Mouse (Mus musculus): ENCODE data around the gene Shpk.
A peak's percentile ranks its signal among the peaks of the same experiment; 100 is the strongest.

Shpk gene

DNA sequence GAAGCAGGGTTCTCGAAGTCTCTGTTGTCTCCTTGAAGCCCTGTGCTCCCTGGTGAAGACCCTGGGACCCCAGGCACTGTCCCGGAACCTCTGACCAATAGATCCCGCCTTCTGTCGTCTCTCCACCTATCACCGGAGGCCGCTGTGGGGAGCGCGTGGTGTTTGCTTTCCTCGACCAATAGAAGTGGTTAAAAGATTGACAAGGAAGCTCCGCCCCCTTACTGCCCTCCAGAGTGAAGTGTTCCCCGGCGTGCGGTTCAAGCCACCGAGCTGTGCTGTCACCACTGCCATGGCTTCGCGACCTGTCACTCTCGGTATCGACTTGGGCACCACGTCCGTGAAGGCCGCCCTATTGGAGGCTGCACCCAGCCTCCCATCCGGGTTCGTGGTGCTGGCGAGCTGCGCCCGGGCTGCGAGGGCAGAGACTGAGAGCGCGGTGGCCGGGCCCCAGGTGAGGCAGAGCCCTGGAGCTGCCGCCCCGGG lies at the start of gene Shpk:
Gene Shpk (plus strand): TSS at position 231 of the 483 bp plus-strand sequence.
- peak; percentile 94 for DNase-seq (ENCODE audit: low spot score)

DNA sequence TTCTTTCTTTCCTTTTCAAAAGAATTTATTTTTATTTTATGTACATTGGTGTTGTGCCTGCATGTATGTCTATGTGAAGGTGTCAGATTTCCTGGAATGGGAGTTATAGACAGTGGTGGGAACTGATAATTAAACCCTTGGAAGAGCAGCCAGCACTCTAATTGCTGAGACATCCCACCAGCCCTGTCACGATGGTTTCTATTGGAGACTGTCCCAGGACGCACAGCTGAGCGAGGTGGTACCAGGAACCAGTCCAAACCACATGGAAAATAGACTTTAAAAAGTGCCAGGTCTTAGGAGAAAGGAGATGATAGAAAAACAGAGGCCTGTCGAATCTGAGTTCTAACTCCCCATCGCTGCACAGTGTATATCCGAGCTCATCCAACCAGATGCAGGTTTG lies 44.2 kb upstream of the Shpk start:
- DNase-seq (ENCODE audit: low spot score) = no peak

DNA sequence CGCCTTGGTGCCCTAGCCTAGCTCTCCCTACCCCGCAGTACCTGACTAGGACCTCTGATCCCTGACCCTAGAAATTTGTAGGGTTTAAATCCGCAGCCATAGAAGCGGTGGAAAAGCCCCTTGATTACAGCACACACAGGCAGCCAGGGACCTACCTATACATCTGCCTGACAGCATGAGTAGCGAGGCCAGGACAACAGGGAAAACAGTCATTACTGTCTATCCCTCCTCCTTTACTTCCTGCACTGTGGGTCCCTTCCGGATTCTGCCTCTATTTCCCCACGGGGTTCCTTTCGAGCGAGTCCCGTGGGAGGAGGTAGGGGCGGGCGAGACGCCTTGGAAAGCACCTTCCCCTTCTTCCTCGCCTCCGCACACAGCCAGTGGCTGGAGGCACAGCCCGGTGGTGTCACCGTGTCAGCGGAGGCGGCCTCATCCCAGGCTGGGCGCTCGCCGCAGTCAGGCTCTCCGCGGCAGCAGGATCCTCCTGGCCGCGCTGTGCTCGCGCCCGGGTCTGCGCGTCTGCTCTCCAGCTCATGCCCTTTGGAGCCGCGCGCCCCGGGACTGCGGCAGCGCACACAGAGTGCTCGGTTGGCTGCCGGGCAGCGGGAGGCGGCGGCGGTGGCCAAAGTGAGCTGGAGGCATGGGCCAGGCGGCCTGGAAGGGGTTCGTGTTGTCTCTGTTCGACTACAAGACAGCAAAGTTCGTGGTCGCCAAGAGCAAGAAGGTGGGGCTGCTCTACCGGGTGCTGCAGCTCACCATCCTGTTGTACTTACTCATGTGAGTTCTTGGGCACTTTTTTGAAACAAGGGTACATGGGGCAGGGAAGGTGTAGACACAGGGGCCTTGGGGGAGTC lies 39.1 kb upstream of the Shpk start, which contains the start of gene P2rx5:
Gene P2rx5 (plus strand): TSS at position 465 of the 854 bp plus-strand sequence.
- peak; percentile 53 for DNase-seq (ENCODE audit: low spot score)

DNA sequence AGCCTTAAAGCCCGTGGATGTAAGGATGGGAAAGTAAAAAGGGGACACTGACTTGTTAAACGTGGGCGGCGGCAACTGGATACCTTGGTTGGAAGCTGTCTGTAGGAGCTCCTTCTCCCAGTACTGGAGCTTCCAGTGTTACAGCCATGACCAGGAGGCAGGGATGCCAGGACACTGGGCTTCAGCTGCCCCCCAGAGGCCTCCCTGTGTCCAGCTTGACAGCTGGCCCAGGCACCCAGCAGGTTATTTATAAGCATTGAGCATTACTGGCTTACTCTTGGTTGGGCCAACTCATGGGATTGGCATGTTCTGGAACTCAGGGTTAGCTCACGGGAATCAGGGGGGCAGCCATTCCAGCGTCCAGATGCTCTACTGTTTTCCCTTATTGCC lies 38.5 kb upstream of the Shpk start:
- DNase-seq (ENCODE audit: low spot score) = no peak

DNA sequence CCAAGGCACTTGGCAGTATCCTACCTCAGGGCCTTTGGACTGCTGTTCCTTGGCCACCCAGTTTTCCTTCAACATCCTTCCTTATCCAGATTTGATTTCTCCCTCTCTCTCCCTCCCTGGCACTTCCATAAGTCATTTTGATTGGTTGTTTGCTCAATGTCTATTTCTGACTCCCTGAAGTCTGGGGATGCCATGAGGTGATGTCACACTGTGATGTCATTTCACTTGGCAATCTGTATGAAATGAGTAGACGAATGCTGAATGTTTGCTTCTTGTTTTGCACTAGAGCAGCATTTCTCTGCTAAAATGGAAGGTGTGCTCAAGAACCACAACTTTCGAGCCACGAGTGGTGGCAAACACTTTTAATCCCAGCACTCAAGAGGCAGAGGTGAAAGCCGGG lies 37.6 kb upstream of the Shpk start:
- no peak for DNase-seq (ENCODE audit: low spot score)

DNA sequence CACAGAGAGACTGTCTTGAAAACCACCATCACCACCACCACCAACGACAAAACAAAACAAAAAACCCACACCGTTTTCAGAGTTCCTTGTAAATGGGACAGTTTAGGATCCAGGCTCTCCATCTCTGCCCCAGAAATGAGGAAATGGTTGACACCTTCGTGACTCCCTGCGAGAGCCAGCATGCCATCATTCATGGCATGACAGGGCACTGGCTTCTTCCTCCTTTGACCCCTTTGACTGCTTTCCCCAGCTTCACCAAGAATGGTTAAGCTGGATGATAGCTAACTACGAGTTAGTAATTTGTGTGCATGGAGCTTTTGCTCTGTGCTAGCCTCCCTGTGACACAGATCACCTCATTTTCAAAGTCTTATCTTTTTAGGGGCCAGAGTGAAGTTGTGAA lies 37.0 kb upstream of the Shpk start:
- DNase-seq (ENCODE audit: low spot score) = no peak

DNA sequence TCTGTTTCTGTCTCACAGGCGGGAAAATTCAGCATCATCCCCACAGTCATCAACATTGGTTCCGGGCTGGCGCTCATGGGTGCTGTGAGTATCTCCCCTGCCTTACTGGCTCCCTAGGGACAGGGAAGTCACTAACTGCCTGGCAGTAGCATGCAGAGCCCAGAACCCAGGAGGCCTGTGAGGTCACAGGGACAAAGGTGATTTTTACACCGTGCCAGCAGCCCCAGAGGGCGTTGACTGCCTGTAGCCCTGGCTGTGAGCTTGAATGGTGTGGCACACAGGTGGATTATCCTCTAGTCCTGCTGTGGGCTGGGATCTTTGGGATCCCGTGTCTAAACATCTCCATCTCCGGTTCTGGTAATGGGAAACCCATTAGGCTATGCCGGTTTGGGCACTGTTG lies 31.2 kb upstream of the Shpk start:
- DNase-seq (ENCODE audit: low spot score) = no peak

DNA sequence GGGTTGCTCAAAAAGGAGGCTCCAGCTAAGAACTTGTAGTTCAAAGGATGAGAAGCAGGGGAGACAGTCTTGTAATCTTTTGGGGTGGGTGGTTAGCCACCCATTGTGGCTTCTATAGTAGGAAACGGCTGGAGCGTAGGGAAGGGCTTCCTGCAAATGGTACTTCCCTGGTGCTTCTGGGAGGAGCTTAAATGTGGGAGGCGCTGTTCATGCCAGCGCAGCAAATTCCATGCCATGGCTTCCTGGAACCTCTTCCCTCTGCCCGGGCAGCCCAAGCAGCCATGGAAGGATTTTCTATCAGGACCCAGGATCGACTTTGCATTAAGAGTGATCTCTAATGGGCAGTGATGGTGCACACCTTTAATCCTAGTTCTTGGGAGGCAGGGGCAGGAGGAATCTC lies 30.7 kb upstream of the Shpk start:
- DNase-seq (ENCODE audit: low spot score) = no peak

DNA sequence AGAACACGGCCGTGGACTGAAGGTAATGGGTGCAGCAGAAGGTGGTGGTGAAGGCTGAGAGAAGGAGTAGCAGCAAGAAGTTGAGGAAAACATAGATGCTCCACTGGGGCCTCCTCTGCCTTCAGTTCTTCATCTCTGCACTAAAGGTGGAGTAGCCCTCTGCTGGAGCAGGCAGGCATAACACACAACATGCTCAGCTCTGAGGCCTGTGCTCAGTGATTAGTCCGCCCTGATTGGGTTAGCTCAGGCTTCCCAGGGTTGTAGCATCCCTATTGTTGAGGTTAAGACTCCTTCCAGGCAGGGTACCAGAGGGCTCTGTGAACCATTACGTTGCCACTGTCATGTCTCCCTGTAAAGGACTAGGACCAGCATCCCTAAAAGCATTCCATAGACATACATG lies 30.0 kb upstream of the Shpk start:
- peak; percentile 79 for DNase-seq (ENCODE audit: low spot score)

DNA sequence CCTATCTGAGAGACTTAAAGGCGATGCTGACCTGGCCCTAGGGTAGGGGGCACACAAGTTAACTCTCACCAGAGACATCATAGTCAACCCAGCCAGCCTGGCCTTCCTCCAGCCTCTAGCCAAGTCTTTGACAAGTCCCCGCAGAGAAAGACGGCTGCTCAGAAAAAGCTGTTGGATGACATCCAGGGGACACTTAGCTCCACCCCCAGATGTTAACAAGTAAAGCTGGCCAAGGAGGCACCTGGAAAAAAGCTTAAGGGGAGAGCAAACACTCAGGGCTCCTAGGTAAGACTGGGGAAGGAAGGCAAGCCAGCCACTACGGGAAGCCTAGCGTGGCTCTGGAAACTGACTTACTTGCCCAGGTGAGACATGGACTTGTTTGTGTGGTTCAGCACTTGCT lies 27.1 kb upstream of the Shpk start:
- DNase-seq (ENCODE audit: low spot score) = no peak

DNA sequence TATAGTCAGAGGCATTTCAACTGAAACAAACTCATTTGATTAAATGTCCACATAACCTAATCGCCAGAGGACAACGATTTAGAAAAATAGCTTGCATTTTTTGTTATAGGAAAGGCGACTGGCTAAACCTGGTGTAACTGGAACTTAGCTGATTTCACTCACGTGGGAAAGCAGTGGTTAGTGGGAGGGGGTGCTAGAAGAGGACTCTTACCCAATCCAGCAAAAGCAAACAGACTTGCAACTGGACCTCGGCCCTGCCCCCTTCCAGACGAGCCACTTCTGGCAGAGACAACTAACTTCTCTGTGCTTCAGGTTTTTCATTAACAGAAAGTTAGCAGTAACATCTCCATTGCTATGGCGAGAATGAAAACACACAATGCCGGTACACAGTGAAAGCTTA lies 23.6 kb upstream of the Shpk start:
- no peak for DNase-seq (ENCODE audit: low spot score)

DNA sequence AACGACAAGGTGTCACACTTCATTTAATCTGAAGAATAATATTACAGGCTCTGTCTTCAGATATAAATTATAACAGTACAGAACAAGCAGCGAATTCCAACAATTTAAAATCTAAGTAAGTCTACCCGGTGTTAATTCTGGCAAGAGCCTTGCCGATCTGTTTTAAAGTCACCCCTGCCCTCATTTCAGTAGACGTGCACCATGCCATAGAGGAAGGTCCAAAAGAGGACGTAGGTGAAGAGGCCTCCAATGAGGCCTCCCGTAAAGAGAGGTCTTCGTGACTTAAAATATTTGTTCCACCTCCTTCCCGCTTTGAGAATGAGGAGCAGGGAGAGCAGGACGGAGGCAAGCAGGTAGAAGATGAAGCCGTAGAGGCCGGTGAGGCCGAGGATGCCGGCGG lies 23.1 kb upstream of the Shpk start:
- no peak for DNase-seq (ENCODE audit: low spot score)

DNA sequence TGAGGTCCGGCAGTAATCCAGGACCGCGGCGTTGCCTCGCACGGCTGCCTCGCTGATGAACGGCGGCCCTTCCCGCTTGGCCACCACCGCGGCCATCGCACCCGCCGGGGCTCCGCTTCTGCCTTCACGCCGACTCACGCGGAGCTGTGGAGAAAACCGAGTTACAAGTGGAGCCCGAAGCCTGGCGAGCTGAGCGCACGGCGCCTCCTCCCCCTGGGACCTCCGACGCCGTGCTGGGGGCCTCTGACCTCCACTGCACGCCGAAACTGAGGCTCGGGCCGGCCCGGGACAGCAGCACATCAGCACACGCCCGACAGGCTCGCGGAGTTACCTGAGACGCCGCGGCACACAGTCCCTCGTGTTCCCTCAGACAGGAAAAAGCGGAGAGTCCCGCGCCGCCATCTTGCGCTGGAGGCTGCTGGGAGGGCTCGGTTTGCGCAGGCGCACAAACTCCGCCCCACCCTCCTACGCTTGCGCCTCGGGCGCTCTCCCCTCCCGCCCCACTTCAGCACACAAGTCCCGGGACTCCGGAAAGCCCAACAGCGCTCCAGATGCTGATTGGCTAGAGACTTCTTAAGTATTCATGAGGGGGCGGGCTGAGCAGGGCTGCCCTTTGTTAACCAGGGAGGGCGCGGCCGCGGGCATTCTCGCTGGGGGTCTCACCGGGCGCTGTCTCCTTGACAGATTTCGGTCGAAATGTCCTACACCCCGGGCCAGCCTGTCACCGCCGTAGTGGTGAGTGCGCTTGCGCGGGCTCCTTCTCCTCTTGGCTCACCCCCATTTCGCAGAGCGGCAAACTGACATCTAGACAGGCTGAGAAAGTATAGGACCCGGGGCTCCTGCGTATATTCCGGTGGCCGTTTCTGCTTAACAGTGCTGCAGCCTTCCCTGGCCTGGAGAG lies 22.4 kb upstream of the Shpk start, which contains the start of the genes Emc6 and Tax1bp3:
Gene Emc6 (minus strand): TSS at position 430 of the 901 bp plus-strand sequence.
Gene Tax1bp3 (plus strand): TSS at position 476 of the 901 bp plus-strand sequence.
- peak; percentile 98 for DNase-seq (ENCODE audit: low spot score)

DNA sequence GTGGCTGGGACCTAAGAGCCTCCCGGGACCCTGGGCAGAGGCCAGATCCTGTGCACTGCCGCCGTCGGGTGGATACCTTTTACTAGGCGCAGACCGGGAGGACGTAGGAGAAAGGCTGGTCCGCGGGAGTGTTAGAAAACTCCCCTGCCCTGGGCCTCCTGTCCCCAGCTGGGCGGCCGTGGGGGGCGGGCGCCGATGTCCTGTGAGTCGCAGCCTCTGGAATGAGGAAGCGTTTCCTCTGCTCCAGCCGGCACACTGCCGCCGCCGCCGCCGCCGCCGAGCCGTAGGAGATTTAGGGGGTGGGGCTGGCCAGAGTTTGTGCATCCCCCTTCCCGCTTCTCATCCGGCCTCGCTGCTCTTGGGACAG lies 21.8 kb upstream of the Shpk start:
- DNase-seq (ENCODE audit: low spot score) = peak; percentile 85

DNA sequence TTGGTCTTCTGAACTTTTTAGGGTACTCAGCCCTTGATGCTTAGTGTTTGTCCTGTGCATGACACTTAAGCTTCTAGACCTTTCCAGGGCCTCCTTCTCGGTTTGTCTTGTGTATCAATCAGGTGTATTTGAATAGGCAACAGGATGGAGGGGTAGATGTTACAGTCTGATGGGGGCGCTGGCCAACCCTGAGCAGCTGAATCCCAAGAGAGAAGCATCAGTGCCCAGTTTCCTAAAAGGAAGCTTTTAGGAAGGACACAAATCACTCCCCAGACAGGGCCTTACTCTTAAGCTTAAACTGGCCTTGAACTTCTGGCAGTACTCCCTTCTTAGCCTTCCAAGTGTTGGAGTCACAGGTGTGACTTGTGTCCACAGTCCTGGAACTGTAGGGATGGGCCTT lies 21.4 kb upstream of the Shpk start:
- DNase-seq (ENCODE audit: low spot score) = no peak

DNA sequence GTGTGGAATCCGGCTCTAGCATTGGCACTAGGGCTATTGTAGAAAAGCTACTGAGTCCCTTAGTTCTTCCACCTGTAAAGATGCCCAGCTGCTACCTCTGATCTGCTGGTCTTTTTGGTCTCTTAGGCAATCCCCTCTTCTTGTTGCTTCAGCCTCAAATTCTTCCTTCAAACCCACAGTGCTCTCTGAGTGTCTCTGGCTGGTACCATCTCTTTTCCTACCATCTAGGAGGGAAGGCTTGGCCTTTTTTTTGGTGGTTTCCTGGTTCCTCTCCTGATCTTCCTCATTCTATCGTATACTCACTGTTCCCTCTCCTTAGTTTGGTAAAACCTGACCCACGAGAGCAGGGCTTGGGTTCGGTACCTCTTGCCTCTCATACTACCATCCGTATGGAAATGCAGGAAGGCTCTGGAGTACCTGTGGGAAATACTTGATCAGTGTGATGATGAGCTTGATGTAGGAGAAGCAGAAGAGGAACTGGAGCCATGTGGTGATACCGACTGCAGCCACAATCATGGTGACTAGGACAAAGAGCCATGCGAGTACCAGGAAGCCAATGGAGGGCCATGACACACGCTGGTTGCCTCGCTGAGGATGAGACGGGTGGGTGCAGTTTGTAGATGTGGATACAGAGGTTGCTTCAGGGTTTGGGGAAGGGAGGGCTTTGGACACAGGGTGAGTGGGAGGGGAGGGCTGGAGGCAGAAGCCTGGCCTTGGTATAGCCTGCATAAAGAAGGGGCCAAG lies 13.2 kb upstream of the Shpk start:
- DNase-seq (ENCODE audit: low spot score) = no peak

DNA sequence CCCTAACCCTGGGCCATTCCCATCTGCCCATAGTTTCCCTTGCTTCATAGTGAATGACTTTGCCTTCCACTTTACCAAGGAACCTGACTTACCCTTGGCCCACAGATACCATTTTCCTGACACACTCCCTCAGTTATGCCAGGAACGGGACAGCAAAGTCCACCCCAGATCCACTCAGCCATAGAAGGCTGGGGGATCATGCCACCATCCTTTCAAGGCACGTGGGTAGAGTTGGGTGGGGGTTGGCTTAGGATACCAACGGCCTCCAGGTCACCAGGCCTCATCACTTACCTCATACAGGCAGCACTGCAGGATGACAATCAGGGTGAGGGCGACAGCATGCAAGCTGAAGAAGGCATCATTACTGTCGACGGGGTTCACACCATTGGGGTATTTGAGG lies 12.0 kb upstream of the Shpk start:
- no peak for DNase-seq (ENCODE audit: low spot score)

DNA sequence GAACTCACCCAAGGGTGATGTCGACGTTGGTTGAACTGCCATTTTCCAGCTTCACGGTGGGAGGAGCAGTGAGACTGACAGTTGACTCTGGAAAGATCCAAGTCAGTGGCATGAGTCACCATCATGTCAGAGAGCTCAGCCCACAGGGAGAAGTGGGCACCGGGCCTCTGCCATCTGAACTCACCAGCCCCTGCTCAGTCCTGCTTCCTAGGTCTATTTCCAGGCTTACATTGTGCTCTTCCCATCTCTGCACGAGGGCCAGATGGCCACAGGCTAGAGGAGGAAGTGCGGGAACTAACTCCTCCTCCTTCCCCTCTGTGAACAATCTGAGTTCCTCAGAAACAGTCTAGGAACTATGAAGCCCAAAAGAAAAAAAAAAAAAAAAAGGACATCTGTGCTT lies 6.2 kb upstream of the Shpk start:
- DNase-seq (ENCODE audit: low spot score) = no peak

DNA sequence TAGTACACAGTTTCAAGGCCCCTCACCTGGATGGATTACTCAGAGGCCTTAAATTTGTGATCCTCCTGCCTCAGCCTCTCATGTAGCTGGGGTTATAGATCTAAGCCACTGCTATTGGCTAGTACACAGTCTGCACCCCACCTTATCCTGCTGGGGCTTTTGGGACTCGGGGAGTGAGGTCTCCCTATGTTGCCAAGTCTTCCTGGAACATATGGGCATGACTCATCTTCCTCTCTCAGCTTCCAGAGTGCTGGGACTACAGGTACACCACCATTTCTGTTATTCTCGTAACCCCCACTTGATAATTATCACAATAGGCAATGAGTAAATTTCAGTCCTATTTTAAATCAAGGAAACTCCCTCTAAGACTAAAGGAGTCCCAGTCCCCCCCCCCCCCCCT lies 4.8 kb upstream of the Shpk start:
- DNase-seq (ENCODE audit: low spot score) = no peak

DNA sequence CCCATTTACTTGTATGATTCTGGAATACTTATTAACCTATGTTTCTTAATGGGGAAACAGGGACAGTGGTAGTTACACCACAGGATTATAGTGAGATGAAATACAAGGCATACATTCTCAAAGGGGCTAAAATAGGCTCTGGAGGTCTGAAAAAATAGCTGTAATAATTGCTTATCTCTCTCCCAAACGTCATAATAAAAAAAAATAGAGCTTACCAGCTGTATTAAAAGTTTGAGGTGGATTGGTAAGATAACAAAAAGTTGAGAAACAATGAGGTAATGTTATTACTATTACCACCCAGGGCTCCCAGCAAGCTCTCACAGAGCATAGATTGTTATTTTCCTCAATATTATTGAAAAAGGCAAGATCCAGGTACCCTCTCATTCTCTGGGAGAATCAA lies 1.1 kb upstream of the Shpk start:
- no peak for DNase-seq (ENCODE audit: low spot score)

DNA sequence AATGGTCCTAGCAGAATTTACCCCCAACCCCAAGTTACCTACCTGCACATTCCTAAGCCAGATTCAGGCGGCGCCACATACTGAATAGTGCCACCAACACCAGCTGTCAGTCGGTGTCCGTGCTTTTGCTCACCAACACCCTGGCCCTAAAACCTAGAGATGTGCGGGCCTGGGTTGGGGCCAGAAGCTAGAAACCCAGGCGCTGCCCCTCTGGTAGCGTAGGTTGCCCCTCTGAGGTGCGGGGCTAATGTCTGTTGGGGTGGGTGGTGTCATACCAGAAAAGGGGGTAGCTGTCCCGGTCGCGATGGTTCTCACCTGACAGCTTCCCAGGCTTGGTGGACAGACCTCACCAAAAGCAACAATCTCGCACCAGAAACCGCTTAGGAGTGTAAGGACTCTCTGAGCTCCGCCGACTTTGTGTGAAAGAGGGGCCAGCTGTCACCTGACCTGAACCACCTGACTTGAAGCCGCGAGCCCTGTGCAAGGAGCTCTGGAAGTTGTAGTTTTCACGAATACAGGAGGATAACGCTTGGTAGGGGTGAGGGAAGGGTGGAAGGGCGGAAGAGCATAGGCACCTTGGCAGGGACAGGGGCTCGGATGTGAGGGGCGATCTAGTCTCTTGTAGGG lies 544 bp upstream of the Shpk start, which contains the start of gene Ctns:
Gene Ctns (minus strand): TSS at position 440 of the 627 bp plus-strand sequence.
- DNase-seq (ENCODE audit: low spot score) = peak; percentile 79

DNA sequence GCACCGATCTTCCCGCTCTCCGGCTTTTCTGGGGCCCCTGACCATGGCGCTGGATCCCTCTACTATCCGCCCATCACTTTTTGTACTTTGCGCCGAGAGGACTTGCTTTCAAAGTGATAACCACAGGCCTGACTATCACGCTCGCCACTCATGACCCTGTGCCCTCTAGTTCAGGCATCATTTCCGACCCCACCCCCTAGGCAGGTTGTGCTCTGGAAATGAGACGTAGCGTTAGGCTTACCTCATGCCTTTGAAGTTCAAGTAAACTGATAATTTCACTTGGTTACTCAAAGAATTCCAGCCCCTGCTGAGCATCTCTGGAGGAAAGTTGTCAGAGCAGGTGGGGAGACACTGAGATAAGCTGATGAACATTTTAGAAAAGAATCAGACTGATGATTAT lies 619 bp downstream of the Shpk start:
- DNase-seq (ENCODE audit: low spot score) = no peak

Measured in testis, postnatal 10 days (tissue).